Mouse (Mus musculus) cerebellum, postnatal 14 days (tissue): ENCODE data around the gene Rngtt.
"Not testable (repeated sequence)": the region's sequence is repeated elsewhere in the genome, so short reads cannot be mapped to it uniquely, and the experiment has no call there.

Experiments used
- DNase-seq, 2 experiments: peaks; one replicate each; pipeline ENCODE4 v3.0.0; 2021; ENCODE audit warnings: mixed read lengths in 2 of 2

Gene Rngtt

DNA sequence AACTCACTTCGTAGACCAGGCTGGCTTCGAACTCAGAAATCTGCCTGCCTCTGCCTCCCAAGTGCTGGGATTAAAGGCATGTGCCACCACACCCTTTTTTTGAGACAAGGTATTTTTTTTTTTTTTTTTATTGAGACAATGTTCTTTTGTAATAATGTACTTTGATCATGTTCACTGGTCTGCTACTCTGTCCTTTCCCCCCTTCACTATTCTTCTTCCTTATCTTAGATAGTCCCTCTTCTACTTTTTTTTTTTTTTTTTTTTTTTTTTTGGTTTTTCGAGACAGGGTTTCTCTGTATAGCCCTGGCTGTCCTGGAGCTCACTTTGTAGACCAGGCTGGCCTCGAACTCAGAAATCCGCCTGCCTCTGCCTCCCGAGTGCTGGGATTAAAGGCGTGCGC is 4.0 kb downstream of the Rngtt start:
- not testable (repeated sequence) for DNase-seq

GRCm38 (mm10) chr4:33315840-33316239 is 5.7 kb downstream of the Rngtt start:
- no peak for DNase-seq

- no peak for DNase-seq
Observed at GRCm38 (mm10) chr4:33331147-33331546, 21.0 kb downstream of the Rngtt start.

GRCm38 (mm10) chr4:33332956-33333455 is 22.9 kb downstream of the Rngtt start:
- no peak for DNase-seq

GRCm38 (mm10) chr4:33337999-33338398 is 27.9 kb downstream of the Rngtt start:
- DNase-seq = no peak

DNA sequence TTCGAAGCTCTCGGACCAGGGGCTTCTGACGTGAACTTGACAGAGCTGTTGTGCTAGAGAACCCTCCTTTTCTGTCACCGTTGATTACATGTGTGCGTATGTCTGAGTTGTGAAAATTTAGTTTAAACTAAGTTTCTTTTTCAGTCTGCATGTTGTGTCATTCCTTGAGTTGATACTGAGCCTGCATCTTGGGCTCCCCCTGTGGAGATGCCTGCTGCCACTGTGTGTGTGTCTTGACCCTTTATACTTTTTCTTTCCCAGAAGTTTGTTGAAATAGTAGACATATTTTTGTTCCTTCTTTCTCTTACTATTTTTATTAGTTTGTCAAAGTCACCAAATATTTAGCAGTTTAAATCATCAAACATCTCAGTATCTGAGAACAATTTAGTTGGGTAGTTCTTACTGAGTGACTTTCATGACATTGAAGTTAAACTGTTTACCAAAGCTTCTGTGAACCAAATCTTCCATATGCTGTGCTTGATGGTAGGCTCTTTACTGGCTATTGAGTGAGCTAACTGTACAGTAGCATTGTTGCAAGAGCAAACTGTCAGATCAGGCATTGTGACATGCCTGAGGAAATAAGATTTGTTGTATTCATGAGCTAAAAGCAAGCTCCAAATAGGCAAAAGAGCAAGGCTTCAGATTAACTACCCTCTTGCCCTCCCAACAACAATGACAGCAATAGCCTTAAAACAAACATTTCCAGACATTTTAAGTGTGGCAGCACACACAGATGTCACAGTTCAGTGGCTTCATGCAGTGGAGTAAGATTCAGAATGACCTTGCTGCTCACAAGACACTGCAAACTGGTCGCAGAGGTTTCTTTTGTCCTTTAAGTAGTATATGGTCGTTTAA is 33.0 kb downstream of the Rngtt start:
- no peak for DNase-seq

- DNase-seq = no peak
Observed at GRCm38 (mm10) chr4:33343732-33344057, 33.6 kb downstream of the Rngtt start.

DNA sequence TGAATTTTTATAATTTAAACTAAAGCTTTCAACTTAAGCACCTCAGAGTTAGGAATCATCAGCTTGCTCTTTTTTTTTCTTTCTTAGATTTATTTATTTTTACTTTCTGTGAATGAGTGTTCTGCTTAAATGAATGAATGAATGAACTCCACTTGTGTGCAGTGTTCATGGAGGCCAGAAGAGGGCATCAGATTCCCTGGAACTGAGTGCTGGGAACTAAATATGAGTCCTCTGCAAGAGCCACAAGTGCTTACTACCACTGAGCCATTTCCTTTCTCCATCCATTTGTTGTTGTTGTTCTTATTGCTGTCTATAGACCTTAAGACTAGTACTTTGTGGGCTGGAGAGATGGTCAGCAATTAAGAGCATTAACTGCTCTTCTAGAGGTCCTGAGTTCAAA is 53.3 kb downstream of the Rngtt start:
- no peak for DNase-seq

GRCm38 (mm10) chr4:33374916-33375315 is 64.8 kb downstream of the Rngtt start:
- no peak for DNase-seq

DNA sequence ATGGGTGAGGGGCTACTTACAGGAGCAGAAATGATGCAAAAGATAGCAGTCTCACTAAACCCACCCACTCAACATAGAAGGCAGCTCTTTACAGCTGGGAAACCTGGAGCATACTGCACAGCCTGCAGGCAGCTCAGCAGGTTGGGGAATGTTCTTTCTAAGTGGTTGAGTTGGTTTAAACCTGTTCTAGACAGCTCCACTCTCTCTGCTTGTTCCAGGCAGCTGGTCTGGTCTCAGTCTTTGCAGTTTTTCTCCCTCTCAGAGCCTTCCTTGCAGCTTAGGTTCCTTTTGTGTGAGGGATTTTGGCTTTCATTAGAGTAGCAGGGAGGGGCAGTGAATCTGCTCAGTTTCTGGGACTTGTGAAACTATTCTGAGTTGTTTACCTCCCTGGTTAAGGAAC is 67.5 kb downstream of the Rngtt start:
- DNase-seq = no peak

DNA sequence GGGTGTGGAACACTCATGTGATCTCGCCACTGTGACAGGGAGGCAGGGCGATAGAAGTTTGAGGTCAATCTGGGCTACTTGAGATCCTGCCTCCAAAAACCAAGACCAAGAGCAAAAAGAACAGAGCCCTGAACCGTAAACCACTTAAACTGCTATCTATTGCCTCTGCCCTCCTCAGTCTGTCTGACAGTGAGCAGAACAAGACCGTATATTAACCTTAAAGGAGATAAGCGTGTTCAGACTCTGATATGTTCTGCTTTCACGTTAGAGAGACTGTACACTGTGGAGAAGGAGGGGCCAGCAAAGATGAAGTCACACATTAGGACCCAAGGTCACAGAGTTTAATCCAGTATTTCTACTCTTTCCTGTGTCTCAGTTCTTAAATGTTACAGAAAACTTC is 68.8 kb downstream of the Rngtt start:
- no peak for DNase-seq

DNA sequence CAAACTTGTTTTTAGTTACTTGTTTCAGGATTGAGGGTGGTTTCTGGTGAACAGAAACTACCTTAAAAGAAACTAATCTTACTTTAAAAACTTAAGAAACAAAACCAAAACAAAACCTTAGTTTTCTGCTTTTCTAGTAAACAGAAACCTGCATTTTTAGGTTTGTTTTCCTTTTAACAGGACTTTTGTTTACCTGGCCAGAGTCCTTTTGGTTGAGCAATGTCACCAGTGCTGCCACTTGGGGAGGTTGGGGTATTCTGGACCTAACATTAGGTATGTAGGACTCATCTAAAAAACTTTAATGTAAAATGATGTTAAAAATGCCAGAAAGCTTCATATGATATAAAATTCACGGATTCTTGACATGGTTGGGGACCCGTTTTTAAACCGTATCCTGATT is 78.8 kb downstream of the Rngtt start:
- DNase-seq = no peak

GRCm38 (mm10) chr4:33390660-33391059 is 80.5 kb downstream of the Rngtt start:
- DNase-seq = no peak

GRCm38 (mm10) chr4:33393437-33393836 is 83.3 kb downstream of the Rngtt start:
- peak; percentile 23 to 41 for DNase-seq

DNA sequence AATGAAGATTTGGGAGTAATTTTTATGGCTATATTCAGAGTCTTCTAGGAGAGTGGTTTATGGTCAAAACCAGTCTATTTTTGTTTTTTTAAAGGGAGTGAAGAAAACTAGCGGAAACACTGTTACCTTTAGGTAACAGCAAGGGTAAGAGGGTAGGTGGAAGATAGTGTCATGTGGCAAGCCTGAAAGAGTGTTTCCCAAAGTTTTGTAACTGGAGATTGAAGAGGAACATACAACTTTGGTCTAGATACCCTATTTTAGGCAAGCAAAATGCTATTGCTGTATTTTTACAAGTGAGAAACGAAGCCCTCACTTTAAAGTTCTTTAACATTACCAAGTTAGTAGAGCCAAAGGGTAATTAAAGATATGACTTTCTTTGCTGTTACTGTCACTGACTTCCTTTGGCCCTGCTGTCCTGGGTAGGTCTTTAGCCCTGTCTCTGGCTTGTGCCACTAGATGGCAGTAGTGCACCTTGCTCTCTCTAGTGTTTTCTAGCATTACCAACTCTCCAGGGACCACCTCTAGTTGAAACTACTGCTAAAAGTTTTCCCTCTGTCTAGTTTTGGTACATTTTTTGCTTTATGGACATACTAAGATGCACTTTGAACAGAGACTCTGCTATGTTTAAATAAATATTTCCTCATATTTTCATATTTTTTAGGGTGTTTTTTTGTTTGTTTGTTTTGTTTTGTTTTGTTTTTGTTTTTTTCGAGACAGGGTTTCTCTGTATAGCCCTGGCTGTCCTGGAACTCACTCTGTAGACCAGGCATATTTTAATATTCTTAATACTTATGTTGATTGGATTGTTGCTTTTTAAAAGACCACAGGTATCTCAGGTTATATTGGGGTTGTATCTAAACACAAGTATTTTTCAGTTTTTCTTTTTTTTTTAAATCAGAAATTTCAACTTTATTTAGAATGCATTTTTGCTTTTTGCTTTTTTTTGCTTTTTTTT is 86.4 kb downstream of the Rngtt start:
- peak; percentile 94 to 96 for DNase-seq

DNA sequence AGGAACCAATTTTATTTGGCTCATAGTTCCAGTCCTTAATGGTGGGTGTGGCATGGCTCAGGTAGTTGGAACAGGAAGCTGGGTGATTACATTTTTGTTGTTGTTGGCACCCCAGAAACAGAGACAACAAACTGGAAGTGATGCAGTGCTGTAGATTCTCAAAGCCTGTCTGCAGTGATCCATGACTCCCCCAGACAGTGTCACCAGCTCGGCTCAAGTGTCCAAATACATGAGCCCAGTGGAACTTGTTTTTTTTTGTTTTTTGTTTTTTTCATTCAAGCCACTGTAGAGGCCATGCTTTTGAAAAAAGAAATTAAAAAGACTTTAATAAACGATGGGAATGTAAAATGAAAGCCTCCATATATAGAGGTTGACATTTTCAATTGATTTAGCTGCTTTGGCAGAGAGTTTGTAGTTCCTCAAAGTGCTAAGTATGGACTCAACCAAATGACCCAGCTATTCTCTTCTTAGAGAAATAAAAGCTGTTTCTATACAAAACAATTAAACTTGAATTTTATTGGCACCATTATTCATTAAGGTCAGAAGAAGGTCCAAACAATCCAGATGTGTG is 95.7 kb downstream of the Rngtt start:
- no peak for DNase-seq

DNA sequence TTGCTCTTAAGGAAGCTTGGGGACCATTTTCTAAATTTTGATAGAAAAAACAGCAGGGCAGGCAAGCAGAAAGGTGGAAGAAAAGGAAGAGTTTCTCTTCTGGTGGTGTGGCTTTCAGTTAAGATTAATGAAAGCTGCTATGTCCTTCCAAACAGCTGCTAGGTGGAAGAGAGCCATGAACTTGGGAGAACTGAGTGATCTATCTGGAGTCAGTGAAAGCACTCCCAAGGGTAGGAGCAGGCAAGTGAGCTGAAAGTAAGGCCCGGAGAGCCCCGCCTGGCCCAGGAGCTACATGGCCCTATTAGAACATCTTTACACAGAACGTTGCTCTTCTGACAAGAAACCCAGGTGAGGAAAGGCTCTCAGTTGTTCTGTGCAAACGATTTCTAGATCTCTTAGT is 103.7 kb downstream of the Rngtt start:
- no peak for DNase-seq

DNA sequence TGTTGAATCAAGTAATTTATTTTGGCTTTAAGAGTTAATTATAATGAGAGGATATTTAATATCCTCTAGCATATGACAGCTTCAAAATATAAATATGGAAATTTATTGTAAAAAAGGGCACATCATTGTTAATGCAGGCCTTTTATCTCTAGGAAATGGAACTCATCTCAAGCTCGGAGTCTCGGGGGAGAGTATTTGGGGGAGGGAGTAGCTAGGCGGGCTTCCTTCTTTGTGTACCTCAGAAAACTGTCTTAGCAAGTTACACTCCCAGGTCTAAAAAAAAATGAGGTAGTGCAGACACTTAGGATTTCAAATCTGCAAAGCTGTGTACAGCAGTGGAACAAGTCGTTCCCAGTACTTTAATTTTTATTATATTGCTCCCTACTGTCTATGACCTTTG is 104.7 kb downstream of the Rngtt start:
- DNase-seq = no peak

GRCm38 (mm10) chr4:33417391-33417790 is 107.3 kb downstream of the Rngtt start:
- no peak for DNase-seq

GRCm38 (mm10) chr4:33419644-33420043 is 109.5 kb downstream of the Rngtt start:
- no peak for DNase-seq

DNA sequence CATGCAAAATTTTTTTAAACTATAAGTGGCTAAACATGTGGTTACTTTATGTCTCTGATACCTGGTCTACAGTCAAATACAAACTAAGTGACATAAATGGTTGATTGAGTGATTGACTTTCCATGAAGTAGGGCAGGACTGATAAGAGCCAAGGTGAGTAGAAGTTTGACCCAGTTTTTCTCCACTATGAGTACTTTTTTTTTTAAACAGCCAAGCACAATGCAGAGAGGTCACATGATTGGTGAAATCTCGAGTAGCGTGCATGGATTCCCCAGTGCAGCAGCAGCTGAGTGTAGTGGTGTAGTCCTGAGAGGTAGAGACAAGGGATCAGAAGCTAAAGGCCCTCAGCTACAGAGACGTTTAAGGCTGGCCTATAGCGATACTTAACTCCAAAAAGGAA is 118.7 kb downstream of the Rngtt start:
- no peak for DNase-seq

DNA sequence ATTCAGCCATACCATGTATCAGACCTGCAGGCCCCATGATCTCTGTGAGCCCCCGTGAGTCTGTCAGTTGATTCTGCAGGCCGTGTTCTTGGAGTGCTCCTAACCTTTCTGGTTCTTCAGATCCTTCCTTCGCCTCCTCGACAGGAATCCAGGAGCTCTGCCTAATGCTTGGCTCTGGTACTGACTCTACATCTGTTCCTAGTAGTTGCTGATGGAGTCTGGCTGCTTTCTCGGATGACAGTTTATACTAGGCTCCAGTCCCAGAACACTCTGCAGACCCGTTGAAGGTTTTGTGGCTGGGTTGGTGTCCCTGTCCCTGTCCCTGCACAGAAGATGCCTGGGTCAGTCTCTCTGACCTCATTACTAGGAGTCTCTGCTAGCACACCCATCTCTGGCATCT is 131.8 kb downstream of the Rngtt start:
- peak in 1 of 2 experiments; percentile 22 for DNase-seq

- no peak for DNase-seq
Observed at GRCm38 (mm10) chr4:33446265-33446664, 136.2 kb downstream of the Rngtt start.
